Mouse (Mus musculus): Measurements from ENCODE around the gene Gm10638. TPM values are rescaled to one million over a fixed set of nuclear protein-coding genes. Genes with fewer than 3 reads are reported as not detected.

The Gm10638 gene
- total and polyA plus RNA-seq, 2 experiments, result 0.16 TPM; not detected in 1

GRCm38 (mm10) chr8:86741627-86742026 is 3.9 kb upstream of the Gm10638 start:
- H3K4me3 ChIP-seq (ENCODE audit: insufficient read depth, low read depth, low read length), result no peak overlapping the region
- no peaks in the 10 kb centered on the region for H3K36me3 ChIP-seq (ENCODE audit: control insufficient read depth, insufficient read depth, low read length)
- H3K27me3 ChIP-seq (ENCODE audit: control insufficient read depth, insufficient read depth, low read length), result no peaks in the 10 kb centered on the region
- TF ChIP-seq POLR2A (IDR thresholded peaks at IDR 0.05; ENCODE audit: extremely low read depth, insufficient read depth, low read length) (no peak), CTCF (IDR thresholded peaks at IDR 0.05; ENCODE audit: low read depth, low read length) (no peak)
- H3K79me2 ChIP-seq (ENCODE audit: control insufficient read depth, insufficient read depth, low read length), result peaks cover 23% of the 10 kb centered on the region; the same call in 1 of the 2 replicates
- H3K4me1 ChIP-seq (ENCODE audit: control insufficient read depth, insufficient read depth, low read length), result peaks cover 2% of the 10 kb centered on the region
- no peak for DNase-seq (ENCODE audit: extremely low read depth, low read depth, low spot score)
- no peak overlapping the region for H3K27ac ChIP-seq (replicated peaks; ENCODE audit: insufficient read depth, low read depth, low read length)
- no peak overlapping the region for H3K9ac ChIP-seq (ENCODE audit: low read depth, low read length)

- no peaks in the 10 kb centered on the region for H3K36me3 ChIP-seq (ENCODE audit: control insufficient read depth, insufficient read depth, low read length)
- no peak for DNase-seq (ENCODE audit: extremely low read depth, low read depth, low spot score)
- no peak for TF ChIP-seq POLR2A (IDR thresholded peaks at IDR 0.05; ENCODE audit: extremely low read depth, insufficient read depth, low read length)
- no peak for TF ChIP-seq CTCF (IDR thresholded peaks at IDR 0.05; ENCODE audit: low read depth, low read length)
- no peak overlapping the region for H3K27ac ChIP-seq (replicated peaks; ENCODE audit: insufficient read depth, low read depth, low read length)
- H3K4me3 ChIP-seq (ENCODE audit: insufficient read depth, low read depth, low read length), result no peak overlapping the region
- H3K9ac ChIP-seq (ENCODE audit: low read depth, low read length), result no peak overlapping the region
- H3K79me2 ChIP-seq (ENCODE audit: control insufficient read depth, insufficient read depth, low read length), result peaks cover 22% of the 10 kb centered on the region; the same call in 1 of the 2 replicates
- WGBS, result 77% methylated on average over 7 of the region's 7 CpGs
- no peaks in the 10 kb centered on the region for H3K27me3 ChIP-seq (ENCODE audit: control insufficient read depth, insufficient read depth, low read length)
- peaks cover 2% of the 10 kb centered on the region for H3K4me1 ChIP-seq (ENCODE audit: control insufficient read depth, insufficient read depth, low read length)
Observed at GRCm38 (mm10) chr8:86742605-86743345, 2.7 kb upstream of the Gm10638 start.

- peaks cover 19% of the 10 kb centered on the region; the same call in 1 of the 2 replicates for H3K79me2 ChIP-seq (ENCODE audit: control insufficient read depth, insufficient read depth, low read length)
- no peaks in the 10 kb centered on the region for H3K36me3 ChIP-seq (ENCODE audit: control insufficient read depth, insufficient read depth, low read length)
- H3K9ac ChIP-seq (ENCODE audit: low read depth, low read length), result peak overlapping the region; percentile 99
- peak overlapping the region; percentile 66 for H3K27ac ChIP-seq (replicated peaks; ENCODE audit: insufficient read depth, low read depth, low read length)
- H3K27me3 ChIP-seq (ENCODE audit: control insufficient read depth, insufficient read depth, low read length), result no peaks in the 10 kb centered on the region
- TF ChIP-seq POLR2A (IDR thresholded peaks at IDR 0.05; ENCODE audit: extremely low read depth, insufficient read depth, low read length) (no peak), CTCF (IDR thresholded peaks at IDR 0.05; ENCODE audit: low read depth, low read length) (no peak)
- peaks cover 2% of the 10 kb centered on the region; the same call in 1 of the 2 replicates for H3K4me1 ChIP-seq (ENCODE audit: control insufficient read depth, insufficient read depth, low read length)
- 15% methylated on average over 18 of the region's 18 CpGs for WGBS
- no peak for DNase-seq (ENCODE audit: extremely low read depth, low read depth, low spot score)
- peak overlapping the region; percentile 55 for H3K4me3 ChIP-seq (ENCODE audit: insufficient read depth, low read depth, low read length)
Observed at GRCm38 (mm10) chr8:86744313-86745220, 932 bp upstream of the Gm10638 start.

- H3K36me3 ChIP-seq (ENCODE audit: control insufficient read depth, insufficient read depth, low read length), result no peaks in the 10 kb centered on the region
- WGBS, result 0% methylated on average over 65 of the region's 70 CpGs
- peaks cover 19% of the 10 kb centered on the region; the same call in 1 of the 2 replicates for H3K79me2 ChIP-seq (ENCODE audit: control insufficient read depth, insufficient read depth, low read length)
- DNase-seq (ENCODE audit: extremely low read depth, low read depth, low spot score), result peak; percentile 53
- peak; percentile 23; the same call in 1 of the 2 replicates for TF ChIP-seq POLR2A (IDR thresholded peaks at IDR 0.05; ENCODE audit: extremely low read depth, insufficient read depth, low read length)
- TF ChIP-seq CTCF (IDR thresholded peaks at IDR 0.05; ENCODE audit: low read depth, low read length), result no peak
- peak overlapping the region; percentile 99 for H3K9ac ChIP-seq (ENCODE audit: low read depth, low read length)
- H3K4me1 ChIP-seq (ENCODE audit: control insufficient read depth, insufficient read depth, low read length), result peaks cover 2% of the 10 kb centered on the region; the same call in 1 of the 2 replicates
- no peaks in the 10 kb centered on the region for H3K27me3 ChIP-seq (ENCODE audit: control insufficient read depth, insufficient read depth, low read length)
- peak overlapping the region; percentile 66 for H3K27ac ChIP-seq (replicated peaks; ENCODE audit: insufficient read depth, low read depth, low read length)
- H3K4me3 ChIP-seq (ENCODE audit: insufficient read depth, low read depth, low read length), result peak overlapping the region; percentile 55
Observed at GRCm38 (mm10) chr8:86745935-86746441, 489 bp downstream of the Gm10638 start.

GRCm38 (mm10) chr8:86746511-86746910 is 1.0 kb downstream of the Gm10638 start:
- DNase-seq (ENCODE audit: extremely low read depth, low read depth, low spot score), result no peak
- Histone ChIP-seq H3K79me2 (ENCODE audit: control insufficient read depth, insufficient read depth, low read length) (peaks cover 16% of the 10 kb centered on the region; the same call in 1 of the 2 replicates), H3K9ac (ENCODE audit: low read depth, low read length) (peak overlapping the region; percentile 62; the same call in 1 of the 2 replicates), H3K36me3 (ENCODE audit: control insufficient read depth, insufficient read depth, low read length) (no peaks in the 10 kb centered on the region), H3K27ac (replicated peaks; ENCODE audit: insufficient read depth, low read depth, low read length) (no peak overlapping the region), H3K4me3 (ENCODE audit: insufficient read depth, low read depth, low read length) (peak overlapping the region; percentile 55), H3K27me3 (ENCODE audit: control insufficient read depth, insufficient read depth, low read length) (no peaks in the 10 kb centered on the region), H3K4me1 (ENCODE audit: control insufficient read depth, insufficient read depth, low read length) (peaks cover 2% of the 10 kb centered on the region; the same call in 1 of the 2 replicates)
- 8% methylated on average over 11 of the region's 11 CpGs for WGBS
- TF ChIP-seq POLR2A (IDR thresholded peaks at IDR 0.05; ENCODE audit: extremely low read depth, insufficient read depth, low read length) (no peak), CTCF (IDR thresholded peaks at IDR 0.05; ENCODE audit: low read depth, low read length) (no peak)

All from liver, adult 2 months (tissue).